Mouse (Mus musculus): ENCODE measurements around the gene Sdk1. TPM values are rescaled to one million over a fixed set of nuclear protein-coding genes. Genes with fewer than 3 reads are reported as not detected.

Gene Sdk1
- total RNA-seq, 2 experiments from 2014 or later: 2.7 to 3.8 TPM

DNA sequence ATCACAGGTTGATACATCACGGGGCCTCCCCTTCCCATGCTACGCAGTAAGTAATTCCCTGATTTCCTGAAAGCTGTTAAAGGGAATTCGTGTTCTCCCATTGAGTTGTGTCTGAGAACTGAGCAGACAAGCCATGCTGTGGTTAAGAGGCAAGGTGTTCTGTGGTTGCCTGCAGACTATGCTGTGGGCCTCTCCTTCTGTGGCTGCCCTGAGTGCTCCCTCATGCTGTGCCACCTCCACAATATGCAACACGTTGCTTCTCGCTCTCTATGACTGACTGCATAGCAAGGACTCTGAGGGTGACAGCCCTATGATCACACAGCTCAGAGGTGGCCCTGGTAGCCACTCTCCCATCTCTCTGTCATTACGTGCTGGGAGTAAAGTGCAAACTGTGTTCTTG, 797.9 kb downstream of the Sdk1 start:
- DNase-seq: no peak
- intact Hi-C loops (cut with DNase I; ENCODE audit: low total_unique reads): no loop called here

DNA sequence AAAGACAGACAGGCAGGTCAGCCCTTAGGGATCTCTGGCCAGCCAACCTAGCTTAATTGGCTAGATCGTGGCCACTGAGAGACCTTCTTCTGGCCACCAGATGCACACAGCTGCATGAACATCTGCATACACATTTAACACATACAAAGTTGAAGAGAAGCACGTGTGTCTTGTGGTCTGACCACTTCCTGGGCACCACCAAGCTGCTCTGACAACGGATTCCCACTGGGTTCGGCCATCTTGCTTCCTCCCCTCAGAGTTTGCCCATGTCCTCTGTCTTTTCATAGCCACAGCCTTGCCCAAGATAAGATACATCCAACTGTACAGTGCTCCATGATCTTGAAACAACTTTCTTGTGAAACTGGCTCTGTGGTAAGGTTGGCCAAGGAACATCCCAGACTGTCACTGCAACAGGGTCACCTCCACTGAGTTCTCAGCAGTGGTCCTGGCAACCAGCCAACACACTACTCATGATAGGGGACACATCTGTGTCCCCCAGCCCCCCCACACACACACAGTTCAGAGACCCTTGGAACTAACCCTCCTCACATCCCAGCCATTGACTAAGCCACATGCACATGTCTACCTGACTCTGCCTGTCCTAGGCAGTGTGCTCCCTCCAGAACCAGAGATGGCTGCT, 798.7 kb downstream of the Sdk1 start:
- intact Hi-C loops (cut with DNase I; ENCODE audit: low total_unique reads): no loop called here
- DNase-seq: no peak

DNA sequence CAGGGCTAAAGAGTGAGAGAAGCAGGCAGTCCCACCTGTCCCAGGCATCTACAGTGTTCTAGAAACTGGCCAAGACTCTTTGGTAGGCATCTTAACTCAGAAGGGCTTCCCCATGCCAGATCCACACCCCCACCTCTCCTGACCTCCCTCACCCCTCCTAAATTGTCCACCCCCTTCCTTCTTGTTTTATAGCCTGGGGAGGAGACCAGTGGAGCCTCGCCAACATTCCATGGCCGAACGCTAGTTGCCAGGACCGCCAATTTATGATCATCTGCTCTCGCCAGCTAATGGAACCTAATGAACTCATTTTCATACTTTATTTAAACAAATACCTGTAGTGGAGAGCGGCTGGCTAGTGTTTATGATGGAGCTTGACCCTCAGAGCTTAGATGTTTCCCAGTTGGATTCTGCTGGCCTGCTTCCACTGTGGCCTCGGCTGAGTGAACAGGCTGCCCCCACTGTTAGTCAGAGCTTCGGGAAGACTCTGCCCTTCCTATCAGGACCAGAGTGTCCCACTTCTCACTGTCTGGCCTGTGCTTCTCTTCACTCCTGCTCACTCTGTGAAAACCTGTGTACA, 800.0 kb downstream of the Sdk1 start:
- DNase-seq: no peak
- intact Hi-C loops (cut with DNase I; ENCODE audit: low total_unique reads): no loop called here

DNA sequence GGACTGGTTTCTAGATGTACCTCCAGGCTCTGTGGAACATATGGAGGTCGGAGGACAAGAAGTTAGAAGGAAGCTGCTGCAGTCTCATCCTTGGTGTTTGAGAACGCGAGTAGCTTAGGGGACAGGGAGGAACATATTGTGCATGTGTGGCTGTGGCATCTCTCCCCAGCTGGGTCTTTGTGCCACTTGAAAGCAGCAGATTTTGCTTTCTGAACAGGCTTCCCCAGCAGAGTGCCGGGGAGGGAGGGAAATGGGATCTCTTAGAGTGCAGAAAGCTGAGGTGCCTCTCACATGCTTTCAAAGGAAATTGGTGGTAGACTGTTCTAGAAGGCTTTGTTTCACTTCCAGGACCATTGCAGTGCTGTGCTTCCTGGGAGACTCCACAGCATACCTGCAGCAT, 820.5 kb downstream of the Sdk1 start:
- intact Hi-C loops (cut with DNase I; ENCODE audit: low total_unique reads): no loop called here
- no peak for DNase-seq

- DNase-seq: no peak
- intact Hi-C loops (cut with DNase I; ENCODE audit: low total_unique reads): no loop called here
Observed at GRCm38 (mm10) chr5:142071322-142071721, 830.0 kb downstream of the Sdk1 start.

- DNase-seq: no peak
- intact Hi-C loops (cut with DNase I; ENCODE audit: low total_unique reads): no loop called here
Observed at GRCm38 (mm10) chr5:142073901-142074300, 832.6 kb downstream of the Sdk1 start.

- peak; percentile 40 for DNase-seq
- intact Hi-C loops (cut with DNase I; ENCODE audit: low total_unique reads): no loop called here
Observed at GRCm38 (mm10) chr5:142074561-142075500, 833.5 kb downstream of the Sdk1 start.

- DNase-seq: no peak
- intact Hi-C loops (cut with DNase I; ENCODE audit: low total_unique reads): no loop called here
Observed at GRCm38 (mm10) chr5:142080661-142081060, 839.4 kb downstream of the Sdk1 start.

DNA sequence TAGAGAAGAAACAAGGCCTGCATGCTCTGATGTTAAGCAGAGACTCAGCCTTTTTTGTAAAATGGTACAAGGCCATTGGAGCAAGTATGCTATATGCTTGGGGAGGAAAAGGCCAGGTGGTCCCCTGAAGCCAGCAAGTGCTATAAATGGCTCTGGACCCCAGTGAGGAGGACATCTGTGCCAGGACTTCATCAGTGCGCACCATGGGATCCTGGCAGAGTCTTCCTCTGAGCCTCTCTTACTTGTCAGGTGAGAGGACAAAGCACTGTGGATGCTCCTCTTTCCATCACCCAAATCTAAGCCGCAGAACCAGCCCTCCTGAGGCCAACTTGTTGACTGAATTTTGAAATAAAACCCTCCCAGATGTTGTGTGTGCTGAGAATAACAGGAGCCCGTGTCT, 839.8 kb downstream of the Sdk1 start:
- DNase-seq: no peak
- intact Hi-C loops (cut with DNase I; ENCODE audit: low total_unique reads): no loop called here

DNA sequence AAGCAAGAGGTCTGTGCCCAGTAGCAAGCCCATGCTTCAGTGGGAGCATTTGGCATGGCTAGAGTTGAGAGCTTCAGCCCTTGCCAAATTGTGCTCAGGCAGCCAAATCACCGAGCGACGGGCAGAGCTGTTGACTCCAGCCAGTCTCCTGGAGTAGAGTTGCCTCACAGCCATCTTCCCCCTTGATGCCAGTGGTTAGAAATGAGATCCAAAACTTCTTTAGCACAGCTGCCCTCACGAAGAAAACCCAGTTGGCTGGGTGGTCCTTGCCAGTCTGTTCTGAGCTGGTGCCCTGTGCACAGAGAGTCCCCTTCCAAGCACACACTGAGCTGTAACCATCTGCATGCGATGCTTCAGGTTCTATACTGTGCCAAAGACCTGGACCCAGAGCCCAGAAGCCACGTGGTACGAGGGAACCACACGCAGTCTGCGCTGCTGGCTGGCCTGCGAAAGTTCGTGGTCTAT, 855.1 kb downstream of the Sdk1 start:
- intact Hi-C loops (cut with DNase I; ENCODE audit: low total_unique reads): no loop called here
- DNase-seq: peak; percentile 9

DNA sequence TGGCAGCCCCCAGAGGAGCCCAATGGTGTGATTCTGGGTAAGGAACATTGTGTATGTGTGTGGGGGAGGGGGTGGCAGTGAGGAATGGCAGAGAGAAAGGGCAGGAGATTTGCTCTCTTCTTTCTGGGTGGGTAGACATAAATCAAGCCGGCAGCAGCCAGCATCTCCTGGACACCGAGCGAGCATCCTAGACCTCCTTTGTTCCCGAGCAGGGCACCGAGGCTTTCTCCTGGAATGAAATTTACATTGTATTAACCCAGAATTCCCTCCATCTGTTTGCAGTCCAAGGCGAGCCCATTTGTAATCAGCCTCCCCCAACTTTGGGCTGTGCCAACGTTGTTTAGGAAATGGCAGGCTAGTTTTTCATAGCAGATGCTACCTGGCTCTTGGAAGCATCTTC, 858.9 kb downstream of the Sdk1 start:
- intact Hi-C loops (cut with DNase I; ENCODE audit: low total_unique reads): no loop called here
- no peak for DNase-seq

GRCm38 (mm10) chr5:142107434-142107833, 866.1 kb downstream of the Sdk1 start:
- intact Hi-C loops (cut with DNase I; ENCODE audit: low total_unique reads): no loop called here
- DNase-seq: no peak

- DNase-seq: no peak
- intact Hi-C loops (cut with DNase I; ENCODE audit: low total_unique reads): no loop called here
Observed at GRCm38 (mm10) chr5:142111989-142112388, 870.7 kb downstream of the Sdk1 start.

DNA sequence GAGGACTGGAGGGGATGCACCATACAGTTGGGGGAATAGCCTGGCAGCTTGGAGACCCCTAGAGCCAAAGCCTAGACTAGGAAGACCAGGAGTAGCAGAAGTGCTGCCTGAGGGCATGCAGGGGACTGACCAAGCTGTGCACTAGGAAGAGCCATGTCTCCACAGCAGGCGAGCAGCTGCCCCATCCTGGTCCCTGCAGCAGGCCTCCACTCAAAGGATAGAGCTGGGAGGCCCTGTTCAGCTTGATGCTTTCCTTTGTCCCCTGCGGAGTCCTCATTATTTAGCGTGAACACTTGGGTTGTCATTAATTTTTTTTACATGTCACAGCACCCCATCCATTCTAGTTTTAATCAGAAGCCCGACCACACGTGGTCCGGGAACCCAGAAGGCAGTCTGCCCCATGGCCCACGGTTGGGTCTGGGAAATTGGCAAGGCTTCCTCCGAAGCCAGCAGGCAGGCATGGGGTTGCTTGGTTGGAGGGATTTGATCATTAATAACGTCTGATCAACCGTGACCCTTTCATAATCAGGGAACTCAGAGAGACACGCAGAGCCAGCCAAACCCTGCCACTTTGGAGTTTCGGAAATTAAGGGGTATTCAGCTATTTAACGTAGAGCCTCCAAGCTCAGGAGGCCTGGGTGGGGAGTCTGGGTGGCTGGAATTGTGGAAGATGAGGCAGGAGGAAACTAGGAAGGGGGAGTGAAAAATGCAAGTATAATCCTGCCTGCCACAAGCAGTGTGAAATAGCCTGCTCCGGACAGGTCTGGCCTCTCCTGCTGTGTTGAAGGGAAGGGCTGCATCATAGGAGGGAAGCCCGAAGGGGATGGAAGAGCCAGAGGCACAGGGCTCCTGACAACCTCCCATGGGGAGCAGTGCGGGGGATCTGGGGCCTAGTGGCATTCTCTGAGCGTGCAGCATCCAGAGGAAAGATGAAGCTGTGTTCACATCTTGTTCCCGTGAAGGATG, 872.2 kb downstream of the Sdk1 start:
- intact Hi-C loops (cut with DNase I; ENCODE audit: low total_unique reads): no loop called here

DNA sequence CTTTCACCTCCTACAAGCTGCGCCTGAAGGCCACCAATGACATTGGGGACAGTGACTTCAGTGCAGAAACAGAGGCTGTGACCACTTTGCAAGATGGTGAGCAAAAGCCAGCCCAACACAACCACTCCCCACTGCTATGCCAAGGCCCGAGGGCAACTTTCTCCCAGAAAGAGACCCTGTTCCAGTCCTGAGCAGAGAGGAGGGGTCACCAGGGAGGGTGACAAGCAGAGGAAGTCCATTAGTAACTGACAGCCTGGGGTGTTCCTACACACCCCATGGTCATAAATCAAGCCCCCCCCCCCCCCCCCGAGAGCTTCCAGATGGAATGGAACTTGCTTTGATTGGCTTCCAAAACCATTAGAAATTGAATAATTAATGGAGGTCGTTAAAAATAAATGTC, 886.5 kb downstream of the Sdk1 start:
- intact Hi-C loops (cut with DNase I; ENCODE audit: low total_unique reads): no loop called here
- no peak for DNase-seq

More for the DNA sequence above, 872.2 kb downstream of the Sdk1 start:
- DNase-seq: no peak

- intact Hi-C loops (cut with DNase I; ENCODE audit: low total_unique reads): no loop called here
- DNase-seq: no peak
Observed at GRCm38 (mm10) chr5:142128181-142128611, 886.9 kb downstream of the Sdk1 start.

DNA sequence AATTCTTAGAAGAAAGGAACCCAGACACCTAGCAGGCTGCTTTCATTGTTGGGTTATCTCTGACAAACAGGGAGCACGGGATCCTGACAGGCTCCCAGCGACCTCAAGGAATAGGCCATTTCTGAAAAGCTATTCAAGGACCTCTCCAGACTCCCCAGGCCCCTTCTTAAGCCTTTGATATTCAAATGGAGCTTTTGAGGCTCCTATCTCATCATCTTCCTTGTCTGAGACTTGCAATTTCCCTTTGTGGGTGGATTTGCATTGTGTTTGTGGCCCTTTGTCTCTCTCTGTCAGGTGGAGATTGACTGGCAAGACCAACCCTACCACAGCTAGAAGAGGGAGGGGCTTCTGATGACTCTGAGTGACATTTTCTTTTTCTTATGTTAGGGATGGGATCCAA, 888.7 kb downstream of the Sdk1 start:
- DNase-seq: no peak
- intact Hi-C loops (cut with DNase I; ENCODE audit: low total_unique reads): no loop called here

- peak; percentile 8 for DNase-seq
- intact Hi-C loops (cut with DNase I; ENCODE audit: low total_unique reads): no loop called here
Observed at GRCm38 (mm10) chr5:142139978-142140377, 898.7 kb downstream of the Sdk1 start.

- intact Hi-C loops (cut with DNase I; ENCODE audit: low total_unique reads): no loop called here
- DNase-seq: no peak
Observed at GRCm38 (mm10) chr5:142149594-142149993, 908.3 kb downstream of the Sdk1 start.
